Mouse (Mus musculus) layer of hippocampus, adult 9-11 months (tissue): ENCODE results near the gene Selenov.
A peak's percentile ranks its signal among the peaks of the same experiment; 100 is the strongest.

Experiments used
- DNase-seq: peaks from one replicate; pipeline ENCODE4 v3.0.0; 2022

Selenov gene

GRCm38 (mm10) chr7:28290638-28291590, at the start of gene Selenov:
TSS of gene Selenov (minus strand) at chr7:28291186.
- peak; percentile 31 for DNase-seq

GRCm38 (mm10) chr7:28339213-28339917, 48.4 kb upstream of the Selenov start:
- DNase-seq = peak; percentile 42

DNA sequence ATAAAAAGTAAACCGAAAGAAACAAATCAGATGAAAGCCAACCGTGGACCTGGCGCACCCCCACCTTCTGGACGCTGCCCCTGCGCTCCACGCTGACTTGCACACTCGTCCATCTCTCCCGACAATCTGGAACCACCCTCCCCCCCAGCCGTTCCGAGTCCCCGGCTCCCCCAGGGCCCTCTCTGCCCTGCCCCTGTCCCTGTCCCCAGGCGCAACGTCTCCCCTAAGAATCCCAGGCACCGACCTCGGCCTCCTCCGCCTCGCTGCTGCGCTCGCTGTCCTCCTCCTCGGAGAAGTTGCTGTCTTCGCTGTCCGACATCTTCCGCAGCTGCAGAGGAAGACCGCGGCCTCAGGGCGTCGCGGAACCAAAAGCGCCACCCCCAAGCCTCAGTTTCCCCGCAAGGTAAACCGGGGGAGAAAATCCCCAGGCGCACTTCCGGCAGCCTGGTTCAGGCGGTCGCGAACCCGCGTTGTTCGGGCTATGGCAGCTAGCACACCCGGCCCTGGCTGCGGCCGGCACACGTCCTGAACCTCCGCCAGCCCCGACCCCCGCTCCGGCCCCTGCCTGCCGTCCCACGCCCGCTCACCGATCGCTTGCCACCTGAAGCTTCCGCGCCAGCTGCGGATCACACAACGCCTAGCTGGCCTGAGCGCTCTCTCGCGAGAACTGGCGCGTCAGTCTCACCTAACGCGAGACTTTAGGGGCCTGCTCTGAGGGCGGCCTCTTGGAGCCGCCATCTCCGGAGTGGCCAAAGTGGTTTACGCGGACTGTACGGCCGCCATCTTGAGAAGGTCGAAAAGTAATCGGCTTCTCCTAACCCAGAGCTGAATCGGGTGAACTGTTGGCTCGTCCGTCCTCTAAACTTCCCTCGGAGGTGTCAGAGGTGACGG, 47.4 kb upstream of the Selenov start, which contains the start of gene Supt5:
Supt5 (minus strand) TSS at position 639 of the 891 bp plus-strand sequence.
- DNase-seq = peak; percentile 98

- no peak for DNase-seq
Observed at GRCm38 (mm10) chr7:28335471-28335870, 44.5 kb upstream of the Selenov start.

DNA sequence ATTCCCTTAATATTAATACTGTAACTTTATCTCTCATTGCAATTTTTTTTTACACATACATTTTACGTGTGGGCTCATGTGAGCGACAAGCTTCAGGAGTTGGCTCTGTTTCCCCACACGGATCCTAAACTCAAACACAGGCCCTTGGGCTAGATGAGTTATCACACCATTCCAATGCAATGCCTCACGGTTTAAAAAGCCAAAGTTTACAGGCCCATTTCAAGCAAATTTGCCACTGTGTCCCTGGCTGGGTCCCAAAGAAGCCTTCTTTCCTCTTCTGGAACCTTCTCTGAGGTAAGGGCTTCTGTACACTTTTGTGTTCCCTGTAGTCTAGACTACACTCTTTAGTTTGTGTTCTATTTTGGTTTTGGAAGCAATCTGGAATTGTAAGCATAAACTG, 43.5 kb upstream of the Selenov start:
- no peak for DNase-seq

DNA sequence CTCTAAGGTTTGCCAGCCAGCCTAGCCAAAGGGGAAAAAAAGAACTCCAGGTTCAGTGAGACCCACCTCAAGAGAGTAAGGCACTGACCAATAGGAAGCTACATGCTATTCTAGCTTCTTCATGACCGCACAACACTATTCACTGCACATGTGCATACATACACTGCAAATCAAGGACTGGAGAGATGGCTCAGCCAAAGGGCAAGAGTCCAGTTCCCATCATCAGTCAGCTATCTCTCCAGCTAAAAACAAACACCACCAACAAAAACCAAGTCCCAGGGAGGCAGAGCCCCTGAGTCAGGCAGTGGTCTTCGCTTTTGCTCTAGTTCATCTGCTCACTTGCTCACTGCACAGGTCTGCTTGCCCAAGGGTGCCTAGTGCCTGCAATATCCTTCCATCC, 37.3 kb upstream of the Selenov start:
- DNase-seq = no peak

DNA sequence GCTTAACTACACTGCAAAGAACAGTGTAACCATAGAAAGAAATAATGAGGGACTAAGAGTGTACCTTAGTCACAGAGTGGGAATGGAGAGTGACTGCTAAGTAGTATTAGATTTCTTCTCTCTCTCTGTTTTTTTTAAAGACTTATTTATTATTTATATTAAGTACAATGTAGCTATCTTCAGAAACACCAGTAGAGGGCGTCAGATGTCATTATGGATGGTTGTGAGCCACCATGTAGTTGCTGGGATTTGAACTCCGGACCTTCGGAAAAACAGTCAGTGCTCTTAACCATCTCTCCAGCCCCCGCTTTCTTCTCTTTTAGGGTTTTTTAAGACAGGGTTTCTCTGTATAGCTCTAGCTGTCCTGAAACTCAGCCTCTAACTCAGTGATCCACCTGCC, 35.5 kb upstream of the Selenov start:
- no peak for DNase-seq

- DNase-seq = no peak
Observed at GRCm38 (mm10) chr7:28325293-28325692, 34.3 kb upstream of the Selenov start.

DNA sequence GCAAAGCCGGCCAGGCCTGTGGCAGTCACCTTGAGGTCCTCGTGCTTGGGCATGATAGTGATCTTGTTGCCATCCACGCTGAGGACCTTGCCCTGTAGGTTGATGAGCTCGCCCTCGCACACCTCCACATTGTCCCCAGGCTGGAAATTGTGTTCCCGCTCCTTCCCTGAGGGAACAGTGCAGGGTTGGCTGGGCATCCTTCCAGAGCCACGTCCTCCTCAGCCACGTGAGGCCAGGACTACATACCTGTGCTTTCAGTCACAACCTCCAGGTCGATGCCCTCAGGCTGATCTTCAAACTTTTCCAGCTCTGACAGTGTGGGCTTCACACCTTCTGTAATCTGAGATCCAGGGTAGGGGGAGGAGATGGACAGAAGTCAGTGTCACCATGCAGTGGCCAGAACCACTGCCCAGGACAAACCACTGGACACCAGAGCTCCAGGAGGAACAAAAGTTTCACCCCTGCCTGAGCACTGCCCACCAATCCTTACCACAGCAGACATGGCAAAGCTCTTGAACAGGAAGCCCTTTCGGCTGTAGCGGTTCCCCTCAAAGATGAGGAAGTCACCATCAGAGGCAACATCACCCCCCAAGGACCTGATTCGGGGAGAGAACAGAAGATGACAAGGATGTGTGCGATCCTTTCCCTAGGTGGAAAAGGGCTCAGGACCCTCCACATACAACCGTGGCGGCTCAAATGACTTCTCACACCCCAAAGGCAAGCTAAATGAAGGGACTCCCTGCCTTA, 31.2 kb upstream of the Selenov start:
- DNase-seq = no peak

DNA sequence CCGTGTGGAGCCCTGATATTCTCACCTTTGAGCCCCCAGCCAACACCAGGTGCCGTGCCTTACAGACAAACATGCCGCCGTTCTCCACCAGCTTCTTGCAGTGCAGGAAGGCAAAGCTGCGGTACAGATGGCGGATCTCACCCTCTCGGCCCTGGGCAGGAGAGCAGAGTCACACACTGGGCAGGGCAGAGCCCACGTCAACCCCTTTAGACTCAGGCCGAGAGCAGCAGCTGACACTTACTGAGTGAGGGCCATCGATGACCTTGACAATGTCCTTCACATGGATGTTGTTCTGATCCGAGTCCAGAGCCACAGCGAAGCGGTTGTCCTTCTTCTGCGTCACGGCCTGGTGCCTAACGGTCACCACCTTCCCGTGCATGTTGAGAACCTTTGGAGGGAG, 27.7 kb upstream of the Selenov start:
- DNase-seq = no peak

DNA sequence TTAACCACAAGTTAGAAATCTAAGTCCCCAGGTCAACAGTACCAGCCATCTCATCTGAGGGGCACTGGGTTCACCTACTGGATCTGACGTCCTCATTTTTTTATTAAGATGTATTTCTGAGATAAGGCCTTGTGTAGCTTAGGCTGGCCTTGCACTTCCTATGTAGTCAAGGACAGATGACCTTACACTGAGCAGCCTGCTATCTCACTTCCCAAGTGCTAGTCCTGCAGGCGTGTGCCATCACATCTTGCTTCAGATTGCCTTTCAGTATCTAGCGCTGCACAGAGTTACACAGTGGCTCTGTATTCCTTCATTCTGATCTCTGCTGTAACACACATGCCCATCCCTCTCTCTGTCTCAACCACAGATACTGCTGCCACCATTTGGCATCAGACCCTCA, 27.1 kb upstream of the Selenov start:
- DNase-seq = no peak

- DNase-seq = peak; percentile 97
Observed at GRCm38 (mm10) chr7:28311926-28312543, 21.0 kb upstream of the Selenov start, which contains the start of gene Timm50. TSS of gene Timm50 (minus strand) at chr7:28312072.

DNA sequence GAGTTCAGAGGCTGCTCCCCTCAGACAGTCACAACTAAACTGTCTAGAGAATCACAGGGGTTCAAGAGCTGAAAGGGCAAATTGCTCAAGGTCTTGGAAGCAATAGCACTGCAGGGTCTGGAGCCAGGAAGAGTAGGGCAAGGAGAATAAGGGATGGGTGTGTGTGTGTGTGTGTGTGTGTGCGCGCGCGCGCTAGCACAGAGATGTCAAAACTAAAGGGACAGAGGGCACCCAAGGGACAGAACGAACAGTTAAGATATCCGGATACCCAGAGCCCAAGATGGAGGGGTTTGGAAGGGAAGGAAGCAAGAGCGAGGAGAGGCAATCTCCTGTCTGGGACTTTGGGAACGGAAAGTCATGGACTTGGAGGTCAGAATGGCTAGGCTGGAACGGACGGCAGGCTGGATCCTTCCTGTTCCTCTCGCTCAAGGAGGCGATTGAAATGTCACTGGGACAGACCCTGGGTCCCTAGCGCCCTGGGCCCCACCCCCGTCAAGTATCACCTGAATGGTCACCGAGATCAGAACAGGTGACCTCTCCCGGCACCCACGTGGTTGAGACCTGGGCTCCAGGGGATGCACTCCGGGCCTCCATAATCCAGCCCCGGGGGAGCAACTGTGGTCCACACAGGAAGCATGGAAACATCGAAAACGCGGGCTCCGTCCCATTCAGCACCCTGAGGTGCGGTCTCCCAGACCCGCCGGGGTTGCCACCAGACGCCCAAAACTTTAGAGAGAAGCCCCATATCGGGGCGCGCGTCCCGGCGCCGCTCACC, 20.4 kb upstream of the Selenov start:
- no peak for DNase-seq

GRCm38 (mm10) chr7:28309737-28310136, 18.8 kb upstream of the Selenov start:
- no peak for DNase-seq

DNA sequence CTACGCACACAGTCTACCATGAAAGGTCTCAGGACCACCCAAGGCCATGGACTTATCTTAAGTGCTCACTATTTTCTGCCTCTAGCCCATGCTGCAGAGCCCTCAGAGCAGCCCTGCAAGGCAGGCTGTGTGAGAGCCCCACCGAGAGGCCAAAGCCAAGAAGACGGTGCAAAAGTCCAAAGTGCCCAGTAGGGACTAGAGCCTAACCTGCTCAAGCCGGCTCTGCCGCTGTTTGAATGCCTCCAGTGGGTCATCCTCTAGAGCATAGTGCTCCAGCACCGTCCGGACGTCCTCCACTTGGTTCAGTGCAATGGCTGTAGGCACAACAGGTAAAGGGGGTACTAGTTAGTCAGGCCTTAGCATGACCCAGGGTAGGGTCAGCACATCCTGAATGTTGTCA, 15.2 kb upstream of the Selenov start:
- DNase-seq = no peak

GRCm38 (mm10) chr7:28305641-28306040, 14.7 kb upstream of the Selenov start:
- DNase-seq = no peak

GRCm38 (mm10) chr7:28301616-28302433, 10.8 kb upstream of the Selenov start, which contains the start of gene Dll3:
TSS of gene Dll3 (minus strand) at chr7:28302238.
- no peak for DNase-seq

- peak; percentile 42 for DNase-seq
Observed at GRCm38 (mm10) chr7:28298837-28299625, 8.0 kb upstream of the Selenov start.

- peak; percentile 54 for DNase-seq
Observed at GRCm38 (mm10) chr7:28294481-28294880, 3.5 kb upstream of the Selenov start.
